Mouse (Mus musculus): ENCODE results near the gene Ptpn23.
"Not testable (repeated sequence)": the region's sequence is repeated elsewhere in the genome, so short reads cannot be mapped to it uniquely, and the experiment has no call there.

Ptpn23 gene

GRCm38 (mm10) chr9:110380662-110381061 is 27.4 kb downstream of the Ptpn23 start:
- no peak for DNase-seq

- DNase-seq: no peak
Observed at GRCm38 (mm10) chr9:110379361-110379760, 28.7 kb downstream of the Ptpn23 start.

GRCm38 (mm10) chr9:110377655-110378054 is 30.4 kb downstream of the Ptpn23 start:
- not testable (repeated sequence) for DNase-seq

GRCm38 (mm10) chr9:110375668-110376067 is 32.3 kb downstream of the Ptpn23 start:
- DNase-seq: no peak

GRCm38 (mm10) chr9:110373871-110374270 is 34.1 kb downstream of the Ptpn23 start:
- no peak for DNase-seq

- DNase-seq: no peak
Observed at GRCm38 (mm10) chr9:110369860-110370259, 38.2 kb downstream of the Ptpn23 start.

GRCm38 (mm10) chr9:110366746-110367145 is 41.3 kb downstream of the Ptpn23 start:
- no peak for DNase-seq

- DNase-seq: no peak
Observed at GRCm38 (mm10) chr9:110362337-110362736, 45.7 kb downstream of the Ptpn23 start.

GRCm38 (mm10) chr9:110361299-110361698 is 46.7 kb downstream of the Ptpn23 start:
- no peak for DNase-seq

GRCm38 (mm10) chr9:110358341-110358740 is 49.7 kb downstream of the Ptpn23 start:
- DNase-seq: no peak

GRCm38 (mm10) chr9:110351932-110352632 is 55.9 kb downstream of the Ptpn23 start:
- no peak for DNase-seq

GRCm38 (mm10) chr9:110351350-110351749 is 56.7 kb downstream of the Ptpn23 start:
- no peak for DNase-seq

- no peak for DNase-seq
Observed at GRCm38 (mm10) chr9:110350612-110351011, 57.4 kb downstream of the Ptpn23 start.

- no peak for DNase-seq
Observed at GRCm38 (mm10) chr9:110350188-110350587, 57.8 kb downstream of the Ptpn23 start.

- DNase-seq: no peak
Observed at GRCm38 (mm10) chr9:110348899-110349298, 59.1 kb downstream of the Ptpn23 start.

- no peak for DNase-seq
Observed at GRCm38 (mm10) chr9:110345057-110345739, 62.8 kb downstream of the Ptpn23 start.

GRCm38 (mm10) chr9:110343805-110344204 is 64.2 kb downstream of the Ptpn23 start:
- DNase-seq: no peak

GRCm38 (mm10) chr9:110342008-110342407 is 66.0 kb downstream of the Ptpn23 start:
- DNase-seq: no peak

GRCm38 (mm10) chr9:110340037-110340750 is 67.8 kb downstream of the Ptpn23 start:
- DNase-seq: peak in 1 of 2 experiments; percentile 38
